Mouse (Mus musculus): ENCODE results near the gene Fam222b. TPM values are rescaled to one million over a fixed set of nuclear protein-coding genes. Genes with fewer than 3 reads are reported as not detected.

Fam222b gene
- polyA plus RNA-seq, 1 experiment = not detected

DNA sequence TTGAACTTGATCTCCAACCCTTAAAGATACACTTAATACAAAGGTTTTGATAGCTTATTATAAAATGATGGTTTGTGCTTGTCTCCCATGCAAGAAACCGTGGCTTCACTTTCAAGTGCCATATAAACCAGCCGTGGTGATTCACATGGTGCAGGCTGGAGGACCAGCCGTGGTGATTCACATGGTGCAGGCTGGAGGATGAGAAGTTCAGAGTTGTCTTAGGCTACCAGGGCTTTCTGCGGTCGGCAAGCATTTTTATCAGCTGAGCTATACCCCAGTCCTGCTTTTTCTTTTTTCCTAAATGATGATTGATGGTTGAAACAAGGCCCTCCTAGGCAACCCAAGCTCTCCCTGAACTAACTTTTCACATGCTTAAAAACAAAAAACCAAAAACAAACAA is 7.7 kb downstream of the Fam222b start:
- 63% methylated on average over 5 of the region's 5 CpGs for WGBS

DNA sequence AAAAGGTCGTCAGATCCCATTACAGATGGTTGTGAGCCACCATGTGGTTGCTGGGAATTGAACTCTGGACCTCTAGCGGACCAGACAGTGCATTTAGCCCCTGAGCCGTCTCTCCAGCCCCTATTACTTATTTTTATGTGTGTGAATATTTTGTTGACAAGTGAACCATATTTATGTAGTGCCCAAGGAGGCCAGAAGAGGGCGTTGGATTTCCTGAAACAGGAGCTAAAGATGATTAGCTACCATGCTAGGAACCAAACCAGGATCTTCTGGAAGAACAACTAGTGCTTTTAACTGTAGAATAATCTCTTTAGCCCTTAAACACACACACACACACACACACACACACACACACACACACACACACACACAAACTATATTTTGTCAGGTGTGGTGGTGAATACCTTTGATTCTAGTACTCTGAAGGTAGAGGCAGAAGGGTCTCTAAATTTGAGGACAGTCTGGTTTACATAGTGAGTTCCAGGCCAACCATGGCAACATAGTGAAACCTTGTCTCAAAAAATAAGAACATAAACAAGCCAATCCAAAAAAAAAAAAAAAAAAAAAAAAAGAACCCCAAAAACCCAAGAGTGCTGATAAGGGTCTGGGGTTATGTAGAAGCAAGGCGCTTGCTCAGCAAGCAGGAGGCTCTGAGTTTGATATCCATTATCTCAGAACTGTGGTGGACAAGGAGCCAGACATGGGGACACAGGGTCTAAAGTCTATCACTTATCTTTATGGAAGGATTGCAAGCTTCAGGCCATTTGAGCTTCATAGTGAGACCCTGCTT is 8.7 kb downstream of the Fam222b start:
- Histone ChIP-seq H3K4me1 (ENCODE audit: control insufficient read depth, insufficient read depth, low read length) (peaks cover 7% of the 10 kb centered on the region), H3K27ac (ENCODE audit: insufficient read depth, low read depth, low read length) (no peak overlapping the region), H3K4me3 (ENCODE audit: insufficient read depth, low read depth, low read length) (no peak overlapping the region)
- no peak for TF ChIP-seq CTCF (IDR thresholded peaks at IDR 0.05; ENCODE audit: insufficient read depth, low read depth, low read length)
- no peak for TF ChIP-seq POLR2A (IDR thresholded peaks at IDR 0.05; ENCODE audit: insufficient read depth, low read depth, low read length)
- 71% methylated on average over 5 of the region's 5 CpGs for WGBS

More for the DNA sequence above, 7.7 kb downstream of the Fam222b start:
- no peak for TF ChIP-seq CTCF (IDR thresholded peaks at IDR 0.05; ENCODE audit: insufficient read depth, low read depth, low read length)
- TF ChIP-seq POLR2A (IDR thresholded peaks at IDR 0.05; ENCODE audit: insufficient read depth, low read depth, low read length) = no peak
- no peak overlapping the region for H3K4me3 ChIP-seq (ENCODE audit: insufficient read depth, low read depth, low read length)
- no peak overlapping the region for H3K27ac ChIP-seq (ENCODE audit: insufficient read depth, low read depth, low read length)
- peaks cover 7% of the 10 kb centered on the region for H3K4me1 ChIP-seq (ENCODE audit: control insufficient read depth, insufficient read depth, low read length)

DNA sequence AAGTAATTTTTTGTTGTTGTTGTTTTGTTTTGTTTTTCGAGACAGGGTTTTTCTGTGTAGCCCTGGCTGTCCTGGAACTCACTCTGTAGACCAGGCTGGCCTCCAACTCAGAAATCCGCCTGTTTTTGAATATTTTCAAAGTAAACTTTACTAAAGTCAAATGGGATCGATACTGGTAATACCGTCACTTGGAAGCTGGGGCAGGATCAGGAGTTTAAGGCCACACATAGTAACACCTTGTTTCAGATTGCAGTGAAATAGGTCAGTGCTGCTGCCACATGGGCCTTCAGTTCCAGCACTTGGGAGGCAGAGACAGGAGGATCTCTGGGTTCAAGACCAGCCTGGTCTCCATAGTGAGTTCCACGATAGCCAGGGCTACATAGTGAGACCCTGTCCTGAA is 10.0 kb downstream of the Fam222b start:
- WGBS = 94% methylated on average over 5 of the region's 5 CpGs
- Histone ChIP-seq H3K27ac (ENCODE audit: insufficient read depth, low read depth, low read length) (no peak overlapping the region), H3K4me3 (ENCODE audit: insufficient read depth, low read depth, low read length) (no peak overlapping the region), H3K4me1 (ENCODE audit: control insufficient read depth, insufficient read depth, low read length) (peaks cover 12% of the 10 kb centered on the region)
- TF ChIP-seq CTCF (IDR thresholded peaks at IDR 0.05; ENCODE audit: insufficient read depth, low read depth, low read length) = no peak
- TF ChIP-seq POLR2A (IDR thresholded peaks at IDR 0.05; ENCODE audit: insufficient read depth, low read depth, low read length) = no peak

DNA sequence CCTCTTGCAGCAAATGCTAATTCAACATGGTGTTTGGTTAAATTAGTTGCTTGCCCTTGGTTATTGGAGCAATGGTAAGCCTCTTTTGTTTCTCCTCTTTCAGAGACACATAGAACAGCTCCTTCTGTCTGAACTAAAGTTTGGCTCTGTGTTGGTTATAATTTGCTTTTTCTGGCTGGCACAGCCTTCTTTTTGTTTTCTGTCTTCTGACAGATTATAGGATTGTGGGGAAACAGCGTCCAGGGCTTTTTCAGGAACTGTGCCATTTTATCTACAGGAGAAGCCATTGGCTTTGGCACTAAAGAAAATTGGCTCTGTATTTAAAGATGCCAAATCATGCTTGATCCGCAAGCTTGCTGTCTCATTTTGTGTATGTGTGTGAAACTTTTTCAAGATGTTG is 19.2 kb downstream of the Fam222b start:
- WGBS = 29% methylated on average over 2 of the region's 2 CpGs
- Histone ChIP-seq H3K27ac (ENCODE audit: insufficient read depth, low read depth, low read length) (peak overlapping the region; percentile 50; the same call in 1 of the 2 replicates), H3K4me1 (ENCODE audit: control insufficient read depth, insufficient read depth, low read length) (peaks cover 13% of the 10 kb centered on the region), H3K4me3 (ENCODE audit: insufficient read depth, low read depth, low read length) (no peak overlapping the region)
- no peak for TF ChIP-seq CTCF (IDR thresholded peaks at IDR 0.05; ENCODE audit: insufficient read depth, low read depth, low read length)
- no peak for TF ChIP-seq POLR2A (IDR thresholded peaks at IDR 0.05; ENCODE audit: insufficient read depth, low read depth, low read length)

DNA sequence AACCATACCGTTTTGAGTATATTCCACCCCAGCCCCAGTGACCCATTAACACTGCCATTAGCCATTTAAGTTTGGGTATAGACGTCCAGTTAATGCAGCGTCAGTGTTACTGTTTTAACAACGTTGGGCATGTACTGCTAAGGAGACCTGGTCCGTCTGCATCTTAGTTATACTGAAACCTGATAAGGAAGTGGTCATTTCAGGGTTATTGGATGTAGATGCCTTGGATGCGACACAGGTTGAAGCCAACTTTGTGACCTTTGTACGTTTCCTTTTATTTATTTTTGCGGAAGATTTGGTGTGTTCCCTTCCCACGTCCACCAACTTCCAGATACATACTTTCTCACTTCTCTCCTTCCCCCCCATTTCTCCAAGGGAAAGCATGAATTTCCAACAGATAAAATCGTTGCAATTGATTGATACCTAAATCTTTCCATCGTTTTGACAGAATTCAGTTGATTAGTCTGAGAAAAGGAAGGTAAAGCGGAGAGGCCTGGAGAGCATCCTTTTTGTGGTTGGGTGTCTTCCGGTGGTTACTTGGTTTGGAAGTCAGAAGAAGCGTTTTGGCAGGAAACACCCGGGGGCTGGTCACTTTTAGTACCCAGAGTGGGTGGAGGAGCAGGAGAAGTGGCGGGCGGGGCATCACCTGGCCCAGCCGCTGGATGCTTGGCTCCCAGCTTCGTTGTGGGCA is 20.4 kb downstream of the Fam222b start:
- 11% methylated on average over 19 of the region's 19 CpGs for WGBS
- Histone ChIP-seq H3K4me1 (ENCODE audit: control insufficient read depth, insufficient read depth, low read length) (peaks cover 10% of the 10 kb centered on the region), H3K27ac (ENCODE audit: insufficient read depth, low read depth, low read length) (peak overlapping the region; percentile 87), H3K4me3 (ENCODE audit: insufficient read depth, low read depth, low read length) (peak overlapping the region; percentile 97)
- TF ChIP-seq CTCF (IDR thresholded peaks at IDR 0.05; ENCODE audit: insufficient read depth, low read depth, low read length) (no peak), POLR2A (IDR thresholded peaks at IDR 0.05; ENCODE audit: insufficient read depth, low read depth, low read length) (0 out of 2 replicates have a peak, but pooled peaks have one; percentile 39)

DNA sequence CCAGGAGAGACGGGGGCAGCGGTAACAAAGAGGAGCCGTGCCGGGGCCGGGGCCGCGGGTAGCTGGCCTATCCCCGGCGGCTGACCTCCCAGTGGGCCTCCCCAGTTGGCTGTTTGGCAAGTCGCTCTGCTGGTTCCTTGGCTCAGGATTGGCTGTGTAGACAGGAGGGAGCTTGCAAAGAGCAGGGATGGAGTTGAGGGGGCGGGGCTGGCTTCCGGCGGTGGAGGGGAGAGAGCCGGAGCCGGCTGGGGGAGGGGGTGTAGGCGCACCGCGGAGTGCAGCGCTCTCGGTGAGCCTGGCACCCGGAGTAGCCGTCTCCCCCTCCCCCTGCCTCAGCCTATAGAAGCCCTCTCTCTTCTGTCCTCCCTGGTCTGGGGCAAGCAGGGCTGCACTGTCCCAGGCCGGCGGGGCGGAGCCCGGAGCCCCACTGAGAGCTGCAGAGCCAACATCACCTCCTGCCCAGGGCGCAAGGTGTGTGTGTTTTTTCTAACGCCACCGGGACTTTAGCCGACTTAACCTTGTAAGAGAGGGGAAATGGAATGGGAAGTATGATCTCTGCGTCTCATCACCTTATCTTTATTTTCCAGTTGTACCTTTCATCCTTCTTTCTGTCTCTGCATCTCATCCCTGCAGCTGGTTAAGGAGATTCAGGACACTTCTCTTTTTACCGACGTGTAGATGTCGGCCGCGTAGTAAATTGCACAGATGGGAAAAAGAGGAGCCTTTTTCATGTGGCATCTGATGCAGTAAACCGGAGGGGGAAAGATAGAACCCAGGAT is 21.1 kb downstream of the Fam222b start:
- Histone ChIP-seq H3K4me1 (ENCODE audit: control insufficient read depth, insufficient read depth, low read length) (peaks cover 10% of the 10 kb centered on the region), H3K4me3 (ENCODE audit: insufficient read depth, low read depth, low read length) (peak overlapping the region; percentile 97), H3K27ac (ENCODE audit: insufficient read depth, low read depth, low read length) (peak overlapping the region; percentile 93)
- no peak; the same call in 1 of the 2 replicates for TF ChIP-seq POLR2A (IDR thresholded peaks at IDR 0.05; ENCODE audit: insufficient read depth, low read depth, low read length)
- TF ChIP-seq CTCF (IDR thresholded peaks at IDR 0.05; ENCODE audit: insufficient read depth, low read depth, low read length) = no peak
- WGBS = 1% methylated on average over 37 of the region's 37 CpGs

DNA sequence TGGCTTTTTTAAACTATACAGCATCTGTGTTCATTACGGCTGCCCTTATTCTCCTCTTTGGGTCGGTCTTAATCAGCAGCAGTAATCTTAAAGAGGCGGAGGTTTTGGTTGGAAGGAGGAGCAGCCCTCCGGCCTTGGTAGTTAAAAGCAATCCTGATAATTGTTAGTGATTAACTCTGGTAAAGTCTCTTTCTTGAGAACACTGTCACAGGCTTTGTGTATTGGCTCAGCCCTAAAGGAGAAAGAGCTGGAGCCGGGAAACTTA is 21.6 kb downstream of the Fam222b start:
- WGBS = 6% methylated on average over 5 of the region's 5 CpGs
- H3K27ac ChIP-seq (ENCODE audit: insufficient read depth, low read depth, low read length) = peak overlapping the region; percentile 93; the same call in 1 of the 2 replicates
- H3K4me1 ChIP-seq (ENCODE audit: control insufficient read depth, insufficient read depth, low read length) = peaks cover 10% of the 10 kb centered on the region
- H3K4me3 ChIP-seq (ENCODE audit: insufficient read depth, low read depth, low read length) = peak overlapping the region; percentile 97
- TF ChIP-seq CTCF (IDR thresholded peaks at IDR 0.05; ENCODE audit: insufficient read depth, low read depth, low read length) (no peak), POLR2A (IDR thresholded peaks at IDR 0.05; ENCODE audit: insufficient read depth, low read depth, low read length) (no peak)

DNA sequence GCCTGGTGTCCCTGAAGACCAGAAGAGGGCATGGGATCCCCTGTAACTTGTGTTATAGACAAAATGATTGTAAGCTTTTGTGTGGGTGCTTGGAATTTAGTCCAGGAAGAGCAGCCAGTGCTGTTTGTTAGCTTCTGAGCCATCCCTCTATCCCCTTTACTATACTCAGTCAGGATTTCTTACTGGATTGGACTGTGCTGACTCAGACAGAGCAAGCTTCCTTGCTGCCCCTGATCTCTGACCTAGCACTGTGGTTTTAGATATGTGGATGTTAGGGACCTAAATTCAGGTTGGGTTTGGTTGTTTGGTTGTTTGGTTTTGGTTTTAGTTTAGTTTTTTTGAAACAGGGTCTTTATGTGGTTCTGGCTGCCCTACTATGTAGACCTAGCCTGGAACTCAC is 24.0 kb downstream of the Fam222b start:
- TF ChIP-seq CTCF (IDR thresholded peaks at IDR 0.05; ENCODE audit: insufficient read depth, low read depth, low read length) (no peak), POLR2A (IDR thresholded peaks at IDR 0.05; ENCODE audit: insufficient read depth, low read depth, low read length) (no peak)
- Histone ChIP-seq H3K4me1 (ENCODE audit: control insufficient read depth, insufficient read depth, low read length) (peaks cover 5% of the 10 kb centered on the region), H3K27ac (ENCODE audit: insufficient read depth, low read depth, low read length) (no peak overlapping the region), H3K4me3 (ENCODE audit: insufficient read depth, low read depth, low read length) (no peak overlapping the region)

DNA sequence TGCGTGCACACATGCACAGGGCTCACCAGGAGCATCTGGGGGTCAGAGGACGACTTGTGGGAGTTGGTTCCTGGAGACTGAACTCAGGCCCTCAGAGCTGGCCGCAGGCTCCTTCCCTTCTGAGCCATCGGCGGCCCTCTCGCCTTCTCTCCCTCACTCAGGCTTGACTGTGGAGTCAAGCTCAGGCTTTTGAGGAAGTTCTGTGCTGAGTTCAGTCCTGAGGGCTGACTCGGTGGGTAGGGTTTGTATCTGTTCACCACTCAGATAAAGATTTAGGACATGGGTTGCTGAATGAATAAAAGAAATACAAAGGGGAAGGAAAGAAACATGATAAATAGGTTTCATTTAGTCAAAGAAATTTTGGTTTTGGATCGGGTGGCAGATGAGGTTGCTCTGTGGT is 25.4 kb downstream of the Fam222b start:
- Histone ChIP-seq H3K4me1 (ENCODE audit: control insufficient read depth, insufficient read depth, low read length) (peaks cover 4% of the 10 kb centered on the region; the same call in 1 of the 2 replicates), H3K4me3 (ENCODE audit: insufficient read depth, low read depth, low read length) (no peak overlapping the region), H3K27ac (ENCODE audit: insufficient read depth, low read depth, low read length) (no peak overlapping the region)
- WGBS = 87% methylated on average over 8 of the region's 8 CpGs
- TF ChIP-seq CTCF (IDR thresholded peaks at IDR 0.05; ENCODE audit: insufficient read depth, low read depth, low read length) = no peak
- no peak for TF ChIP-seq POLR2A (IDR thresholded peaks at IDR 0.05; ENCODE audit: insufficient read depth, low read depth, low read length)
